Mouse (Mus musculus) 3134 (cell line): ENCODE measurements around the gene Mapk1.

ENCODE experiments used
- DNase-seq: peaks from one replicate; pipeline ENCODE4 v3.0.0-alpha.2; 2011; ENCODE audit warnings: low spot score; ENCODE audit not compliant: insufficient read length; ENCODE audit errors: extremely low read depth

Gene Mapk1

GRCm38 (mm10) chr16:17076869-17077268 is 93.7 kb downstream of the Mapk1 start:
- DNase-seq: no peak

GRCm38 (mm10) chr16:17078101-17078500 is 94.9 kb downstream of the Mapk1 start:
- no peak for DNase-seq

DNA sequence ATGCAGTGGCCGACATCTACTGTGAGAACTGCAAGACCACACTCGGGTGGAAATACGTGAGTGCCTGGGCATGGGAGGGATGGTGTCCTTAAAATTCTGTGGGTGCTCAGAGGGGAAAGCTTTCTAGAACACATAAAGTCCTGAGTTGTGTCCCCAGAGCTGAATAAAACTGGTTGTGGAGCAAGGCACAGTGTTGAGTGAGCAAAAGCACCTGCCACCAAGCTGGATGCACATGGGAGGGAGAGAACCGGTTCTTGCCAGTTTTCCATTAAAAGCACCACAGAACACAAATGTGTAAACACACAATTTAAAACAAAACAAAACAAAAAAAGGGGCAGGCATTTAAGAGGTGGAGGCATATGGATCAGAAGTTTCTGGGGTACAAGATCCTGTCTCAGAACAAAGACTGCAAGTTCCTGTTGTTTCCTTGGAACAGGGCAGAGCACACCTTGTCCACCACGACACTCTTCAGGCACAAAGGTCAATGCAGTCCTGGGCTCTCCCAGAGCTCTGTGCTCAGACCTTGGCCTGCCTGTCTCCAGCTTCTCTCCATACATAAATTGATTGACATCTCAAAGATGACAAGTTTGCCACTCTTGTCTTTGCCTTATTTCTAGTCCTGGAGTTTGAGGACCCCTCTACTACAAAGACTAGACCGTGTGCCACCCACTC is 99.1 kb downstream of the Mapk1 start:
- DNase-seq: no peak

DNA sequence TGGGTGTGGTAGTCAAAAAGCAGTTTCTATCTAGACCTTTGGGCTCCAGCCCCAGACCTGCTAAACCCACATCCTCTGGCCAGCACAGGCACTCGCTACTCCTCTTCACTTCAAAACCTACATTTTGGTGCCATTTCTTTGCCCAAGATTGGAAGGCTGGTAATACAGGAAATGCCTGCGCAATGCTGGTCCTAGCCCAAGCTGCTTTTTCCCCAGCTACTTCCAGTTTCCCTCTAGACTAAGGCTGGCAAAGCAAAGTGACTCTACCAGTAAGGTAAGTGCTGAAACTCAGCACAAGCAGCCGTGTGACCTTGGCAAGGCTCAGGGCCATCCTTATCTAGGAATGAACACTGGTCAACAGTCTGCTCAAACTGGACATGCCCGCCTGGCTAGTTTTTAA is 102.5 kb downstream of the Mapk1 start:
- no peak for DNase-seq

GRCm38 (mm10) chr16:17086241-17086640 is 103.1 kb downstream of the Mapk1 start:
- DNase-seq: no peak

GRCm38 (mm10) chr16:17086669-17087193 is 103.5 kb downstream of the Mapk1 start:
- no peak for DNase-seq

GRCm38 (mm10) chr16:17088346-17088745 is 105.2 kb downstream of the Mapk1 start:
- no peak for DNase-seq

- DNase-seq: no peak
Measured at GRCm38 (mm10) chr16:17096938-17097337, 113.8 kb downstream of the Mapk1 start.
